Mouse (Mus musculus): ENCODE measurements around the gene Pid1.

Gene Pid1

DNA sequence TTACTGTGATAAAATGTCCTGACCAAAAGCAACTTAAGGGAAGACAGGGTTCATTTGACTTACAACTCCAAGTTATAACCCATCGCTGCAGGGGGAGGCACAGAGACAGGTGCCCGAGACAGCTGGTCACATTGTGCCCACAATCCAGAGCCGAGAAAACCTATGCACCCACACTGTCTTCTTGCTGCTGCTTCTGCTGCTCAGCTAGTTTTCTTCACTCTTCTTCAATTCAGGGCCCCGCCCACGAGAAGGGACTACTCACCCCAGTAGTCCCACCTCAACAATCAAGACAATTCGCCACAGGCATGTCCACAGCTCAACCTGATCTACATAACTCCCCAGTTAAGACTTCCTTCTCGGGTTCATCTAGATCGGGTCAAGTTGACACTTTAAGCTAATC, at the start of gene Pid1:
TSS of gene Pid1 (minus strand) at position 214 of the 400 bp plus-strand sequence.
- DNase-seq = no peak

DNA sequence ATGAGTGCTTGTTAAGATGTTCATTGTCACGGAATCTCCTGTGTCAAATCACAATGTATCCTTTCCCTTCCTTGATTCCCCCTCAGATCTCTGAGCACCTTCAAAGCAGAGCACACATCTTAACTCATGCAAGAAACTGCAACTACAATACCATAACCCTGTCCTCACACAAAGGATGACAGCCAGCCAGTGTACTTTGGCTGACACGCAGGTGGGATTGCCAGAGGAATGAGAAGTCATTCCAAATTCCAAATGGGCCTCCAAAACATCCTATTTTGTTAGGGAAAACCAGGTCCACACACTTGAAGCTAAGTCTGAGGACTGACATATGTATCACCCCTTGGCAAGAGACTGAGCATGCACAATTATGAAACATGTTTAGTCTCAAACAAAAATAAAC, 45.5 kb upstream of the Pid1 start:
- no peak for DNase-seq

DNA sequence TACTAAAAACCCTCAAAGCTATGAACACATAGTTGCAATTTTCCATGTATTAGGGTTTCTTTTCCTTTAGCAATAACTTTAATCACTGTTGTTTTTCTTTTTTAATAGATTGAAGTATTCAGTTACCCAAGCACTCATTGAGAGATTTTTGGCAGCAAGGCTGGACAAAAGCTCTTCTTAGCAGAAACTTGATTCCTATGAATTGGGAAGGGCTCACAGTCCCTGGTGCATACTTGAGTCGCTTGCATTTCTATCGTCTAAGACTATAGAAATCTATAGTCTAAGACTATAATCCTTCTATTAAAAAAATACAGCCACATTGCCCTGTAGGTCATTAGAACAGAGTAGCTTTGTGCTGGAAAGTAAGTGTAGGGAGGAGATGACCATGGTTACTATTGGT, 44.9 kb upstream of the Pid1 start:
- DNase-seq = no peak

DNA sequence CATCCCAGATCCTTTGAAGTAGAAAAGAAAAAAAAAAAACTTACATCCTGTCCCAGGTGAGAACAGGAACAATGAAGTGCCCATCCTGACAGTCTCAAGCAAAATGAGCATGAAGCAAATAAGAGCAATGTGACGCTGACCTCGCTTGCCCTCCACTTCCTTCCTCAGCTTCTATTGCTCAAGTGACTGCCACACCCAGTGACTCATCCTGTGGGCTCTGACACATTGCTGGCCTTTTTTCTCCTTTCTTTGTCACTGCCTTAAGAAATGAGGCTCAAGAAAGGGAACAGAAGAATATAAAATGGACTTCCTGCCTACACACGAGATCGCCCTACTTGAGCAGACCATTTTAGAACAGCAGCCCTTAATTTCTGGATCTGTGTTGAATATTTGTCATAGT, 42.9 kb upstream of the Pid1 start:
- DNase-seq = no peak

GRCm38 (mm10) chr1:84405551-84406290, 41.7 kb upstream of the Pid1 start:
- no peak for DNase-seq

GRCm38 (mm10) chr1:84404880-84405279, 40.9 kb upstream of the Pid1 start:
- DNase-seq = no peak

DNA sequence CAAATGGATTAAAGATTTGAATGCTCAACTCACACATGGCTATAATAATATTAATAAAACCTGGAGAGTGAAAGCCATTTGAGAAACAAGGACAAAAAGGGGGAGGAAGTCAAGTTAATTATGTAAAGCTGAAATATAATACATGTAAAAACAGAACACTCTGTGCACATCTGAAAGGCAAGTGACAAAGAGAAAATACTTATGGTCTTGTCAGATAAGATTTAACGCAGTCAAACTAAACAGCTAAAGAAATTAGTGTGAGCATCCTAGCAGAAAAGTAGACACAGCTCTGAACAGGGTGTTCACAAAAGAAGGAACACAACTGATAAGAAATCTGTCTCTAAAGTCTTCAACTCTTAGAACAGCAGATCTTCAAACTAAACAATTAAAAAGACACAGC, 38.2 kb upstream of the Pid1 start:
- no peak for DNase-seq

DNA sequence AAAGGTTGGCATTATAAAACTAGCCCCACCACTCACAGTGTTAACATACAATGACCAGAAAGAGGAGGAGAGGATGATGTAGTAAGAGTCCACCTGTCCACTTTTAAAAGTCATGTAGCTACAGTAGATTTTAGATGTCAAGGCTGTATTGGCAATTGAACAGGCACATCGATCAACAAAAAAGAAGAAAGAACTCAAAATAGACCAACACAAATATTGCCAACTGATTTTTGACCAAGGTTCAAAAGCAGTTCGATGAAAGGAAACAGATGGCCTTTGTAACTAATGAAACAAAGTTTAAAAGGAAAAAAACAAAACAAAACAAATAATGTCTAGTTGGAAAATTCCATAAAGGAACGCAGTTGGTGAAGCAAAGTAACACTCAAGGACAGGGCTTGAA, 35.7 kb upstream of the Pid1 start:
- DNase-seq = no peak

DNA sequence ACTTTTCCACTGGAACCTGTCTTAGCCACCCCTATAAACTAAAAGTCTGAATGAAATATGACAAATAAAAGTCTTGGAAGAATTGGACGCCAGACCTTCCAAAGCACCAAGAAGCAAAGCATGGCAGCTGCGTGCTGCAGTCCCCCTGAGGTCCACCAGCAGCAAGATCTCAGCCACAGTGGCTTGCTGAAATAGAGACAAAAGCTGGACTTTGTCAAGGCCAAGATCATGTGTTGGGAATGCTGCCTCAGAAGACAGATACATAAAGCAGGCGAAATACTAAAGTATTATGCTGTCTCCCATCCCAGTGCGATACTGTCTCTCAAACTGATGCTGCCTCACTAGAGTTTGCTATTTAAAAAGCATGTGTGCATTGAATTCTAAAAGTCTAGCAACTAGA, 35.1 kb upstream of the Pid1 start:
- DNase-seq = no peak

- no peak for DNase-seq
Observed at GRCm38 (mm10) chr1:84396787-84397186, 32.8 kb upstream of the Pid1 start.

GRCm38 (mm10) chr1:84395928-84396327, 31.9 kb upstream of the Pid1 start:
- DNase-seq = no peak

GRCm38 (mm10) chr1:84390961-84391360, 27.0 kb upstream of the Pid1 start:
- no peak for DNase-seq

DNA sequence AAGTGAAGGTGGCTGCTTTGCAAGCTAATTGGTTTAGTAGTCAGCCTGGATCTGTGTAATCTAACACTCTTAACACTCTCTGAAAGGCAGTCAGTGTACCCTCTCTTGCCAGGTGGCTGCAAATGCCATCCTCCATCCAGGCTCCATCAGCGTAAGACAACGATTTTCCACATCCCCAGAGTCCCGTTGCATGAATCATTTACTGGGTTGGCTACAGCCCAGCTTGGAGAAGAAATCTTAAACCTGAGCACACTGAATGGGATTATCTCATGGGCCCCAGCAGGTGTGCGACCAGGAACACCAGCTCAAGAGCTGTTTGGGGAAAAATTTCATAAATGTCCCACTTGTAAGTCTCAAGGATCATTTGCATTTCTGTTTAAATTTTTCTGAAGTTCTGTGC, 23.6 kb upstream of the Pid1 start:
- DNase-seq = peak; percentile 49 to 60

DNA sequence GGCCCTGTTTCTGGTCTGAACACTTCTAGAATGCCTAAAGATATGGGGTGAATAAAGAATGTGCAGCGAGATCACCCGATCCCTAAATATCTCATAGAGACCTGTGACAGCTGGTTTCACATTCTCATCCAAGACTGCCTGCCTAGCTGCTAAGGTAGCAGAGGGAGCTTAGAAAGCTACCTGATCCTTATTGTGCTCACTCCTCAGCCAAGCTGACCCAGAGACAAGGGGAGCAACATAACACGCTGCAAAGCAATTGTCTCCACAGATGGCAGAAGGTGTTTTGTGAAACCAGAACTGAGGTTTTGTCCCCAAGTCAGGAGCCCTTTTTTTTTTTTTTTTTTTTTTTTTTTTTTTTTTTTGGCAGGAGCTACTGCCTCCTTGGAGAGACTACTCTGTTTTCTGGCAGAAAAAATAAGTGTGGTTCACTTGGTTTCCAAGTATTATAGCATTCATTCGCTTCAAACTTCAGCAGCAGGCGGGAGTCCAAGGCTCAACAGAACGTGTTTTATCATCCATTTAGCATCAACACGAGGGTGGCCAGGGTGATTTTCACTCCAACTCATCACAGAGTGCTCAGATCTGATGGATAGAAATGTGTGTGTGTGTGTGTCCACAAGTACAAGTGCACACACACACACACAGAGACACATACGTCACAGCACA, 22.6 kb upstream of the Pid1 start:
- peak; percentile 36 to 41 for DNase-seq

GRCm38 (mm10) chr1:84382709-84383108, 18.7 kb upstream of the Pid1 start:
- no peak for DNase-seq

DNA sequence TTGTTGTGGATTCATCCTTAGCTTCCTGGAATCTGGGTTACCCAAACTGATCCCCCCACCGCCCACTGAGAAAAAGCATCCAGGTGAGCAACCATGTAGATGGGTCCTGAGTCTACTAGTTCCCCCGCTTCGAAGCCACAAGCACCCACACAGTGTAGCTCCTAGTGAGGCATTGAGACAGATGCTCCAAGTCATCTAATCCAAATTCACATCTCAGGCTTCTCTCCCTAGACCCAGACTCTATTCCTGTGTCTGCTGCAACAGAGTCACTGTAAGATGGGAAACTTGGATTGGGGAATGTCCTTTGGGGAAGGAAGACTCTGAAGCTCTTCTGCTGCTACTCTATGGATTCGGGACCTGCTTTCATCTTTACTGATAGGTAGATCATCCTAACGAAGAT, 18.1 kb upstream of the Pid1 start:
- DNase-seq = no peak

DNA sequence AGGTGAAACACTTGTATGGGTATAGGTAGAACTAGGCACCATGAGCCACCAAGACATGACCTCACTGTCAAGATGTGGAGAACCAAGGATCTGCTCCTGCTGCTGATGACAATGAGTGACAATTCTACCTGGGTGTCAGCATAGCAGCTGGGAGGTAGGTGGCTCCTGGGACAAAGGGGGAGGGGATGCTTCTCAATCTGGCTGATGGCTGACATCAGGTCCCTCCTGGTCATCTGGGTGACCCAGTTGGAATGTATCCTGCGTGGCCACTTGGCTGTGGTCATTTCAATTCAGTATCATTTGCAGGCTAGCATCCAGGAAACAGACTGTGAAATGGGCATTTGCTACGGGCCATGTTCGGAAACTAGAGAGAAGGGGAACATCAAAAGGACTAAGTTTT, 16.9 kb upstream of the Pid1 start:
- peak; percentile 21 to 40 for DNase-seq

DNA sequence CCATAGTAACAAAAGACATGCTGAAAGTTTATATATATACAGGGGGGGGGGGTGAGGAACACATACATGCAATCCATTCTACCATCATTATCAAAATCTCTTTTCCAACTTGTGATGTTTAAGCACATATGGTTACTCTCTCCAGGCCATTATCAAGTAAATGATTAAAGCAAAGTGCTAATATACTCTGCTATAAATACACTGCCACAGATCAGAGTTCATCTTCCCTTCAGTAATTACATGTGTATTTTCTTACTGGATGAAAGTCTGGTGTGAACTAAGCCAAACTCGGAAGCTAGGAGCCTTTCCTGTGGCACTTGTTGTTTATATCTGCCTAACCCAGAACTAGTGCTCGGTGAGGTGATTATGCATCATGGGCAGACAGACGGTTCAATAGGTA, 3.8 kb upstream of the Pid1 start:
- DNase-seq = no peak

GRCm38 (mm10) chr1:84366553-84366952, 2.6 kb upstream of the Pid1 start:
- DNase-seq = no peak

- DNase-seq = no peak
Observed at GRCm38 (mm10) chr1:84362709-84363617, 1.0 kb downstream of the Pid1 start.

- no peak for DNase-seq
Observed at GRCm38 (mm10) chr1:84362209-84362608, 1.8 kb downstream of the Pid1 start.

GRCm38 (mm10) chr1:84361389-84361788, 2.6 kb downstream of the Pid1 start:
- DNase-seq = no peak
